Mouse (Mus musculus): ENCODE results near the gene Vash1.

- TF ChIP-seq POLR2A (IDR thresholded peaks at IDR 0.05; ENCODE audit: borderline replicate concordance, extremely low read depth, low read depth, low read length): no peak
- no peak for TF ChIP-seq CTCF (IDR thresholded peaks at IDR 0.05; ENCODE audit: insufficient read depth, low read length)
Observed at GRCm38 (mm10) chr12:86672105-86672504, 6.4 kb upstream of the Vash1 start.

All from lung, adult 2 months (tissue).